8 mouse cellular contexts compared by ENCODE assay signal in the genomic region with DNA sequence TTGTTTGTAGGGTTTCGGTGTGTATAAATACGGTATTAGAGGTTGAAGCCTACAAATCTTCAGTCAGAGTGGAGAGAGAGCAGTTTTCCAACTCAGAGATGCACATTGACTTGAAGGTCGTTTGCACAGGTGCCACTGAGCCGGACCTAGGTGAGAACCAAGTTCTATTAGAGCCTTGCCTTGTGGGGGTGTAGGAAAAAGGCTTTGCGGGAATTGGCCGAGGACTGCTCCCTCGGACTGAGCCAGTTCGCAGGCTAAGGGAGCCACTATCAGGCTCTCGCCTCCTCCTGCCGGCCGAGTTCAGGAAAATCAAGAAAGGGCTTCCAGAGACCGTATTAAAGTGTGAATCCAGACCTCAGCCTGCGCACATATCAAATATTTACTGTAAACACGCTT. TPM values are rescaled to one million over a fixed set of nuclear protein-coding genes. Genes with fewer than 3 reads are reported as not detected.
DNase-seq lines count a peak whose midpoint lies in the region; ATAC-seq lines count a peak whose summit lies in the region.

No protein-coding gene starts in this region.

- H3K9ac ChIP-seq in heart, embryonic 16.5 days (ENCODE audit: low read length): no peak overlapping the region

- DNase-seq in heart, postnatal 25 days (ENCODE audit: low spot score): no peak
- peak; percentile 24 for DNase-seq in kidney, adult 9 months
- peak; percentile 66 for DNase-seq in mesoderm, embryonic 11.5 days (ENCODE audit: low read depth, low spot score)
- no peak for DNase-seq in thymus, postnatal 4 days
- no peak for DNase-seq in cerebellum, adult 9-10 months
- no peak for DNase-seq in urinary bladder, postnatal 10 days (ENCODE audit: low spot score)

- H3K9me3 ChIP-seq in heart, embryonic 16.5 days (replicated peaks; ENCODE audit: control insufficient read depth, low read length): no peaks in the 10 kb centered on the region; the same call in 1 of the 2 replicates

- intact Hi-C loops in heart, postnatal 25 days (cut with DNase I): no loop called here

- H3K4me3 ChIP-seq in heart, embryonic 16.5 days (ENCODE audit: low read length): peak overlapping the region; percentile 44; the same call in 1 of the 2 replicates

- H3K27me3 ChIP-seq in heart, embryonic 16.5 days (ENCODE audit: control insufficient read depth, insufficient read depth, low read length): peaks cover 96% of the 10 kb centered on the region

- under 1% methylated on average over 14 of the region's 14 CpGs for WGBS in heart, embryonic 16.5 days

- H3K36me3 ChIP-seq in heart, embryonic 16.5 days (ENCODE audit: control insufficient read depth, insufficient read depth): no peaks in the 10 kb centered on the region

- peaks cover 11% of the 10 kb centered on the region for H3K4me1 ChIP-seq in heart, embryonic 16.5 days (ENCODE audit: control insufficient read depth, insufficient read depth, low read length)

- no peak overlapping the region; the same call in 1 of the 2 replicates for H3K4me2 ChIP-seq in heart, embryonic 16.5 days (ENCODE audit: low read depth, low read length)

- no peak for ATAC-seq in heart, embryonic 16.5 days (replicated peaks; ENCODE audit: extremely low read depth, insufficient read depth, low FRiP score)
- ATAC-seq in common myeloid progenitor, adult 5-6 weeks (replicated peaks; ENCODE audit: low read depth, poor library complexity, severe bottlenecking): peak; percentile 58; the same call in 1 of the 2 replicates

- no peak overlapping the region for H3K27ac ChIP-seq in heart, embryonic 16.5 days (ENCODE audit: low read length)

RNA-seq across cellular contexts. Expression of a gene that starts 0.9 kb away (rescaled TPM):
- not detected in 2 replicates for polyA plus RNA-seq in heart, embryonic 16.5 days (2015; fragmentation: Nextera tagmentation; extraction: Ambion mirVana)
- total RNA-seq in heart, postnatal 25 days (2021): not detected
- not detected in 2 replicates for total RNA-seq in common myeloid progenitor, adult 5-6 weeks (2017)

RNA-seq across cellular contexts. Expression of a gene that starts 44.7 kb away (rescaled TPM):
- 19.0 and 19.1 TPM in 2 replicates for polyA plus RNA-seq in heart, embryonic 16.5 days (2015; fragmentation: Nextera tagmentation; extraction: Ambion mirVana)
- 10 to 100 TPM; 11.9 to 12.7 TPM for total RNA-seq in heart, postnatal 25 days (2021)
- 16.8 and 30.7 TPM in 2 replicates for total RNA-seq in common myeloid progenitor, adult 5-6 weeks (2017)

Comparison
In these comparisons a context has a peak if more than half of its experiments do, and no peak if none do; other contexts are left out.
1. DNase-seq: peak in kidney, adult 9 months (single experiment) and mesoderm, embryonic 11.5 days (single experiment); none in heart, postnatal 25 days (single experiment), thymus, postnatal 4 days (single experiment), cerebellum, adult 9-10 months (single experiment) and urinary bladder, postnatal 10 days (single experiment).